Mouse (Mus musculus) ovary, postnatal 36 days (tissue): ENCODE data around the gene Ccl8.

Experiments used
- DNase-seq: peaks from one replicate; pipeline ENCODE4 v3.0.0; 2022; ENCODE audit warnings: low spot score, mixed read lengths

Gene Ccl8

GRCm38 (mm10) chr11:82114885-82115284 is at the start of gene Ccl8:
TSS of gene Ccl8 (plus strand) at chr11:82115185.
- DNase-seq: no peak

- no peak for DNase-seq
These were observed 47.9 kb upstream of the Ccl8 start for GRCm38 (mm10) chr11:82066953-82067571.

- no peak for DNase-seq
These were observed 43.9 kb upstream of the Ccl8 start for GRCm38 (mm10) chr11:82071076-82071475.

GRCm38 (mm10) chr11:82072374-82072773 is 42.6 kb upstream of the Ccl8 start:
- no peak for DNase-seq

- DNase-seq: no peak
These were observed 42.0 kb upstream of the Ccl8 start for GRCm38 (mm10) chr11:82072984-82073383.

- no peak for DNase-seq
These were observed 41.3 kb upstream of the Ccl8 start for GRCm38 (mm10) chr11:82073686-82074085.

GRCm38 (mm10) chr11:82077031-82077430 is 38.0 kb upstream of the Ccl8 start:
- DNase-seq: no peak

GRCm38 (mm10) chr11:82078136-82078730 is 36.8 kb upstream of the Ccl8 start:
- DNase-seq: no peak

GRCm38 (mm10) chr11:82080865-82081264 is 34.1 kb upstream of the Ccl8 start:
- no peak for DNase-seq

GRCm38 (mm10) chr11:82084360-82084759 is 30.6 kb upstream of the Ccl8 start:
- no peak for DNase-seq

GRCm38 (mm10) chr11:82099511-82100323 is 15.3 kb upstream of the Ccl8 start:
- no peak for DNase-seq

GRCm38 (mm10) chr11:82101087-82101486 is 13.9 kb upstream of the Ccl8 start:
- DNase-seq: no peak

GRCm38 (mm10) chr11:82101529-82101928 is 13.5 kb upstream of the Ccl8 start, which contains the start of gene Ccl12:
TSS of gene Ccl12 (plus strand) at chr11:82101845.
- no peak for DNase-seq

- no peak for DNase-seq
These were observed 5.4 kb upstream of the Ccl8 start for GRCm38 (mm10) chr11:82109611-82110010.

- no peak for DNase-seq
These were observed 4.4 kb upstream of the Ccl8 start for GRCm38 (mm10) chr11:82110372-82111248.

GRCm38 (mm10) chr11:82116041-82116440 is 1.1 kb downstream of the Ccl8 start:
- DNase-seq: no peak

- no peak for DNase-seq
These were observed 18.0 kb downstream of the Ccl8 start for GRCm38 (mm10) chr11:82132977-82133376.

- DNase-seq: no peak
These were observed 21.2 kb downstream of the Ccl8 start for GRCm38 (mm10) chr11:82136196-82136595.

GRCm38 (mm10) chr11:82139492-82140094 is 24.6 kb downstream of the Ccl8 start:
- DNase-seq: no peak

GRCm38 (mm10) chr11:82159126-82159525 is 44.1 kb downstream of the Ccl8 start:
- DNase-seq: no peak

GRCm38 (mm10) chr11:82163285-82163684 is 48.3 kb downstream of the Ccl8 start:
- DNase-seq: no peak
